Mouse (Mus musculus) embryonic facial prominence, embryonic 13.5 days (tissue): ENCODE measurements around the gene Lamtor1. TPM values are rescaled to one million over a fixed set of nuclear protein-coding genes. Genes with fewer than 3 reads are reported as not detected.
"Not testable (repeated sequence)": the region's sequence is repeated elsewhere in the genome, so short reads cannot be mapped to it uniquely, and the experiment has no call there.

ENCODE experiments used
- ATAC-seq: fragments of 200-750 bp; cut with Nextera tagmentation; 2 replicates; pipeline ENCODE4 v1.8.0; 2017; ENCODE audit warnings: low read depth; ENCODE audit not compliant: insufficient number of reproducible peaks, insufficient read depth, low FRiP score, low TSS enrichment
- H3K27ac ChIP-seq: fragments of 300-500 bp; sonication (generic); 2 replicates; pipeline ENCODE4 v1.5.1; 2015; ENCODE audit warnings: moderate library complexity, mild to moderate bottlenecking, inconsistent platforms
- H3K27me3 ChIP-seq: fragments of 300-500 bp; sonication (generic); 2 replicates; pipeline ENCODE4 v1.6.1; 2015; ENCODE audit warnings: mild to moderate bottlenecking, inconsistent platforms
- H3K36me3 ChIP-seq: fragments of 300-500 bp; sonication (generic); 2 replicates; pipeline ENCODE4 v1.6.1; 2015; ENCODE audit warnings: mild to moderate bottlenecking, inconsistent platforms
- H3K4me1 ChIP-seq: fragments of 300-500 bp; sonication (generic); 2 replicates; pipeline ENCODE4 v1.6.1; 2015; ENCODE audit warnings: inconsistent platforms
- H3K4me2 ChIP-seq: fragments of 300-500 bp; sonication (generic); 2 replicates; pipeline ENCODE4 v1.6.1; 2015; ENCODE audit warnings: moderate library complexity, mild to moderate bottlenecking, inconsistent platforms
- H3K4me3 ChIP-seq: fragments of 300-500 bp; sonication (generic); 2 replicates; pipeline ENCODE4 v1.5.1; 2015; ENCODE audit warnings: mild to moderate bottlenecking, inconsistent platforms
- H3K9ac ChIP-seq: fragments of 300-500 bp; sonication (generic); 2 replicates; pipeline ENCODE4 v1.6.1; 2015; ENCODE audit warnings: mild to moderate bottlenecking, inconsistent platforms
- H3K9me3 ChIP-seq: fragments of 300-500 bp; sonication (generic); 2 replicates; pipeline ENCODE4 v1.6.1; 2016; ENCODE audit warnings: inconsistent platforms
- WGBS: fragments of 180-500 bp; shearing (Covaris S2); methylation state at CpG from one replicate; pipeline ENCODE4 v1.1.7; 2015; ENCODE audit warnings: mixed read lengths; 5-methylcytosine and 5-hydroxymethylcytosine counted together
- polyA plus RNA-seq: library from polyadenylated mRNA; unstranded; fragments of >200 nt; fragmentation: Nextera tagmentation; extraction: Ambion mirVana; gene quantifications from 2 replicates; pipeline ENCODE4 v1.2.1, GENCODE M21; 2015

The Lamtor1 gene
- polyA plus RNA-seq, 1 experiment from 2014 or later: 168 TPM

DNA sequence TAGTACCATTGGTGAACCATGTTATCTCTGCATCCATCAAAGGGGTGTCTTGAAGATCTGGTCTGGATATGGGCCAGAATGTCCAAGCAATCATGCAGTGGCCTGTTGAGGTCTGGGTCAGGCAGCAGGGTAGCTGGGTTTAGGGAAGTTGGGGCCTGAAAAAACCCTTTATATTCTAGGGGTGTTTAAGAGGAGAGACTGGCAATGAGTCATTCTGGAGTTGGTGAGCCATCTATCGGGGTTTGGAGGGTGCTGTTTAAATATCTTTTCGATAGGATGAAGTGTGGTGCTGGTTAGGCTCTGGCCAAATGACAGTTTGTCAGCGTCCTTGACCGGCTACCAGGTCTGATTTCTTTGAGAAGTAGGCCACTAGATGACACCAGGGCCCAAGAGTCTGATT, 30.3 kb downstream of the Lamtor1 start:
- H3K4me1 ChIP-seq: peaks cover 21% of the 10 kb centered on the region
- ATAC-seq: no peak
- H3K4me2 ChIP-seq: no peak overlapping the region
- no peak overlapping the region for H3K4me3 ChIP-seq
- H3K27ac ChIP-seq: no peak overlapping the region
- no peak overlapping the region; the same call in 1 of the 2 replicates for H3K9ac ChIP-seq
- 97% methylated on average over 4 of the region's 4 CpGs for WGBS
- no peaks in the 10 kb centered on the region for H3K9me3 ChIP-seq
- H3K36me3 ChIP-seq: peaks cover 10% of the 10 kb centered on the region
- no peaks in the 10 kb centered on the region for H3K27me3 ChIP-seq

DNA sequence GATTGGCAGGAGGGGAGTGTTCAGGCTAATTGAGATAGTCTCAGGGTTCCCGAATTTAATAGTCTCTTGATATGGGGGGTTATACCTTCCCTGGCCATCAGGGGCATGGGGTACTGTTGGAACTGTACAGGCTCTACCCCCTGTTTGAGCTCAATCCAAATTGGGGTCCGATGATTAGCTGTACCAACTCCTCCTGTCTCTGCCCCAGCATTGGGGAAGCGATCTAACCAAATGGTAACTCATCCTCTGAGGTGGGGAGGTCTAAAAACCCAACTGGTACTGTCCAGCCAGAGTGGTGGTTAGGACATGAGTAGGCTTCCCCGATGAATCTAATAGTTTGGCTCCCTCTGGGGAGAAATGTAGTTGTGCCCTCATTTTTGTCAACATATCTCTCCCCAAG, 31.3 kb downstream of the Lamtor1 start:
- ATAC-seq: no peak
- Histone ChIP-seq H3K9ac (no peak overlapping the region), H3K9me3 (no peaks in the 10 kb centered on the region), H3K36me3 (peaks cover 10% of the 10 kb centered on the region), H3K4me2 (no peak overlapping the region), H3K27me3 (no peaks in the 10 kb centered on the region), H3K27ac (no peak overlapping the region), H3K4me3 (no peak overlapping the region), H3K4me1 (peaks cover 21% of the 10 kb centered on the region)
- 96% methylated on average over 4 of the region's 4 CpGs for WGBS

DNA sequence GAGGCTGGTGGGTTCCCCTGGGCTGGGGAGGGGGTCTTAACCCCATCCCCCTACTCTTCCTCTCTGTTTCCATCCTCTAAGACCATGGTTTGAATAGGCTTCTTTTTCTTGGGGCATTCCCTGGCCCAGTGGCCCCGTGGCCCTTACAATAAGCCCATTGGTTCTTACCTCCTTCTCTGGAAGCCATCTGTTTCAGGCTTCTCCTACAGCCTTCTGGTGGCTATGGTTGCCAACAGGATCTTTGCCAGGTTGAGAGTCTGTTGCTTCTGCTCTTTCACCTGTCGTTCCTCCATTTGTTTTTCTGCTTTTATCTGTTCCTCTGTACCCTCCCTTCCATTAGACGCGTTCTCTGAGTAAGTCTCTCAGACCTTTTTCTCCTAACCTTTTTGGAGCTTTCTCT, 31.9 kb downstream of the Lamtor1 start:
- H3K4me1 ChIP-seq: peaks cover 18% of the 10 kb centered on the region
- no peaks in the 10 kb centered on the region for H3K9me3 ChIP-seq
- H3K36me3 ChIP-seq: peaks cover 10% of the 10 kb centered on the region
- H3K9ac ChIP-seq: no peak overlapping the region
- H3K27ac ChIP-seq: no peak overlapping the region
- H3K4me3 ChIP-seq: no peak overlapping the region
- WGBS: 97% methylated on average over 4 of the region's 4 CpGs
- ATAC-seq: no peak
- no peaks in the 10 kb centered on the region for H3K27me3 ChIP-seq
- H3K4me2 ChIP-seq: no peak overlapping the region

DNA sequence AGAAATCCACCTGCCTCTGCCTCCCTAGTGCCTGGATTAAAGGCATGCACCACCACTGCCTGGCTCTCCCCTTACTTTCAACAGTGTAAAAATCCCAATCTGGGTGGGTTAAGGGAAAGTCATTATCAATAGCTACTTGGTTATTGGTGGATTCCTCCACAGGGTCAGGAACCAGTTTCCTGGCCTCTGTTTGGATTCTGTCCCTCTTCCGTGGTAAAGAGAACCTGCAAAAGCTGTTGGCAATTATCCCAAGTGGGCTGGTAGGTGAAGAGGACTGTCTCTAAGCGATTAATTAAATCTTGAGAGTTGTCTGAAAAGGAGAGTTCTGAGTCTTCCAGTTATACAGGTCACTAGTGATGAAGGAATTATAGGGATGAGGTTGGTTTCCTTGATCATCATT, 32.6 kb downstream of the Lamtor1 start:
- Histone ChIP-seq H3K27ac (no peak overlapping the region), H3K4me2 (no peak overlapping the region), H3K4me1 (peaks cover 14% of the 10 kb centered on the region), H3K9me3 (no peaks in the 10 kb centered on the region), H3K4me3 (no peak overlapping the region), H3K27me3 (no peaks in the 10 kb centered on the region), H3K9ac (no peak overlapping the region), H3K36me3 (peaks cover 10% of the 10 kb centered on the region)
- 84% methylated on average over 2 of the region's 2 CpGs for WGBS
- no peak for ATAC-seq

DNA sequence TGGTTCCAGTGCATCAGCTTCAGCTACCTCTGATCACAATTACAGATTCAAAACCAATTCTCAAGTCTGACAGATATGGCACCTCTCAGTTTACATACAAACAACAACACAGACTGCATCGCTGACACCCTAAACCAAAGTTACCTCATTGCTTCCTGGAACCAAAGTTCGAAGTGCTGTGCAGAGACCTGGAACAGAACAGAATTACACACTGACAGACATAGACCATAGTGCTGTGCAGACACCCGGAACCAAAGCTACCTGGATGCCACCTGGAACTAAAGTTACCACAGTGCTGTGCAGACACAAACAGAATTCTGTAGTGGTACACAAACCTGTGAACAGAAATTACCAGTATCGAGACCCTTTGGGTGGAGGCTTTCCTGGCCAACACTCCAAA, 34.1 kb downstream of the Lamtor1 start:
- Histone ChIP-seq H3K36me3 (peaks cover 10% of the 10 kb centered on the region), H3K4me2 (no peak overlapping the region), H3K4me1 (peaks cover 13% of the 10 kb centered on the region), H3K27ac (no peak overlapping the region), H3K9ac (no peak overlapping the region), H3K4me3 (no peak overlapping the region), H3K9me3 (no peaks in the 10 kb centered on the region), H3K27me3 (no peaks in the 10 kb centered on the region)
- no peak for ATAC-seq
- 90% methylated on average over 4 of the region's 4 CpGs for WGBS

DNA sequence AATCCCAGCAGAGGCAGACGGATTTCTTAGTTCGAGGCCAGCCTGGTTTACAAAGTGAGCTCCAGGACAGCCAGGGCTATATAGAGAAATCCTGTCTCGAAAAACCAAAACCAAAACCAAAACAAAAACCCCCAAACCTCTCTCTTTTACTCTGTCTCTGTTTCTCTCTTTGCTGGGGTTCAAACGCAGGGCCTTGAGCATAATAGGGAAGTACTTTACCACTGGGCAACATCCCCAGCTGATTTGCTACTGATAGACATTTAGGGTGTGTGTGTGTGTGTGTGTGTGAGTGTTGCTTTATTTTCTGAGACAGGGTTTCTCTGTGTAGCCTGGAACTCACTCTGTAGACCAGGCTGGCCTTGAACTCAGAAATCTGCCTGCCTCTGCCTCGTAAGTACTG, 43.3 kb downstream of the Lamtor1 start:
- H3K4me2 ChIP-seq, H3K27ac ChIP-seq, H3K9me3 ChIP-seq, H3K4me1 ChIP-seq, H3K9ac ChIP-seq, ATAC-seq, H3K4me3 ChIP-seq, H3K36me3 ChIP-seq, H3K27me3 ChIP-seq: not testable (repeated sequence)
- WGBS: 93% methylated on average over 5 of the region's 5 CpGs

DNA sequence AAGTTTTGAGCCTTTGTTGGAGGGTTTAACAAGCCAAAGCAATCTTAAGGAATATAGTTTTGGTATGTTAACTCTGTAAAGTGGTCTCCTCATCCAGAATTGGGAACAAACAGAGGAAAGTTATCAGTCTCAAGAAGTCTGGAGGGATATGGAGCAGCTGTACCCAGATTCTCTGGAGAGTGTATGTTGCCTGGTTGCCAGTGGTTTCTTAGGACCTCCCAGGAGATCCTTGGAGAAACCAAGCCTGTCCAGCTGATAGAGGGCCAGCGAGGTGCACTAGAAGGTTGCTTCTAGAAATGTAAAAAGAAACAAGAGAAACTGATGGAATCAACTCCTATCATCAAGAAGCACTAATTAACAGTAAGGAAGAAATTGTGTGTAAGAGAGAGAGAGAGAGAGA, 45.9 kb downstream of the Lamtor1 start:
- H3K27ac ChIP-seq: no peak overlapping the region
- H3K9ac ChIP-seq: no peak overlapping the region
- H3K4me3 ChIP-seq: no peak overlapping the region
- 72% methylated on average over 1 of the region's 1 CpGs for WGBS
- no peaks in the 10 kb centered on the region for H3K9me3 ChIP-seq
- no peak for ATAC-seq
- H3K4me2 ChIP-seq: no peak overlapping the region
- no peaks in the 10 kb centered on the region for H3K27me3 ChIP-seq
- H3K4me1 ChIP-seq: no peaks in the 10 kb centered on the region
- H3K36me3 ChIP-seq: no peaks in the 10 kb centered on the region

DNA sequence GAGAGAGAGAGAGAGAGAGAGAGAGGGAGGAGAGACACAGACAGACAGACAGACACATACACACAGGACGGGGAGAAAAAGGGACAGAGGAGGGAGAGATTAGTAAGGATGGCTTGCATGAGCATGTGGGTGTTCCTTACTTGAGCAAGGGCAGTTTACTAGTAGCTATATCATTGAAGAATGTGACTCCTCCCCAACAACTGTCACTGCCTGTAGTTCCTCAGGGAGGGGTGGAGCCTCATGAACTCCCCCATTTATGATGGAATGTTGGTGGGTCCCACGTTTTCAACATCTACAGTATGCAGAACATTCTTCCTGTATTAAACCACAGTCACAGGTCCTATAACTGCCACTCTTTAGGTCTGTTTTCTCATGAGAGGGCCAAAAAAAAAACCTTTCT, 46.4 kb downstream of the Lamtor1 start:
- no peak overlapping the region for H3K9ac ChIP-seq
- H3K4me1 ChIP-seq: no peaks in the 10 kb centered on the region
- H3K4me3 ChIP-seq: no peak overlapping the region
- H3K27ac ChIP-seq: no peak overlapping the region
- H3K36me3 ChIP-seq: 0 out of 2 replicates have a peak, but pooled peaks cover 2% of the 10 kb centered on the region
- H3K4me2 ChIP-seq: no peak overlapping the region
- no peak for ATAC-seq
- H3K9me3 ChIP-seq: no peaks in the 10 kb centered on the region
- H3K27me3 ChIP-seq: no peaks in the 10 kb centered on the region
- WGBS: 56% methylated on average over 2 of the region's 2 CpGs

DNA sequence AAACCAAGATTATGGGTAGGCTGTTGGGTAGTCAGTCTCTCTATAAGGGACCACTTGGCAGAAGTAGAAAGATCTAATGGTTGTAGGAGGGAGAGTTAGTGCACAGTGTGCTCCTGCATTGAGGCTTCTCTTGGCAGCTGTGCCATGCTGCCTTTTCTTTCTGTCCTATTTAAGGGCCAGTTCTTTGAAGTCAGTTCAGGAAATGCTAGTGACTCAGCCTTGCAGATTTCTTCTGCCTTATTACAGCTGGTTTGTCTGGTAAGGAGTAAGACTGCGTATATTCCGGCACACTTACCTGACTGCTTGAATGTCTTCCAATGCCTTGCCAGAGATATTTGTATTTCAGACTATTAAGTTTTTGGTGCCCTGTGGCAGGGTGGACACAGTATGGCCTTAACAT, 48.5 kb downstream of the Lamtor1 start:
- Histone ChIP-seq H3K9ac (no peak overlapping the region), H3K36me3 (0 out of 2 replicates have a peak, but pooled peaks cover 2% of the 10 kb centered on the region), H3K27ac (no peak overlapping the region), H3K9me3 (no peaks in the 10 kb centered on the region), H3K27me3 (no peaks in the 10 kb centered on the region), H3K4me1 (no peaks in the 10 kb centered on the region), H3K4me3 (no peak overlapping the region), H3K4me2 (no peak overlapping the region)
- ATAC-seq: no peak
- 93% methylated on average over 2 of the region's 2 CpGs for WGBS

DNA sequence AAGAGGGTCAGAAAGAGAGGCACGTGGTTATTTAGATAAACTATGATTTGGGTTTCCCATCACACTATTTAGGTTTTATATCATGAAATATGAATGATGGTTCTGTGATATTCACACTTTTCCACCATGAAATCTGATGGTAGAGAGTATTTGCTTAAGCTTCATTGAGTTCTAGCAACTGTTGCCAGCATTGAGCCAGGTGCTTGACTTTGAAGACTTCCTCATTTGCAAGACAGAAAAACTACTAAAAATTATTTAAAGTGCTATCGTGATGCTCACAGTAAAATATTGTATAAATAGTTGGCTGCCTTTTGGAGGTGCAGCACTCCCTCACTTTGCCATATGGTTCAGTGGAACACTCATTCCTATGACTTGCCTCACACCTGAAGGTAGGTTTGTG, 49.6 kb downstream of the Lamtor1 start:
- no peaks in the 10 kb centered on the region for H3K9me3 ChIP-seq
- WGBS: 91% methylated on average over 2 of the region's 2 CpGs

DNA sequence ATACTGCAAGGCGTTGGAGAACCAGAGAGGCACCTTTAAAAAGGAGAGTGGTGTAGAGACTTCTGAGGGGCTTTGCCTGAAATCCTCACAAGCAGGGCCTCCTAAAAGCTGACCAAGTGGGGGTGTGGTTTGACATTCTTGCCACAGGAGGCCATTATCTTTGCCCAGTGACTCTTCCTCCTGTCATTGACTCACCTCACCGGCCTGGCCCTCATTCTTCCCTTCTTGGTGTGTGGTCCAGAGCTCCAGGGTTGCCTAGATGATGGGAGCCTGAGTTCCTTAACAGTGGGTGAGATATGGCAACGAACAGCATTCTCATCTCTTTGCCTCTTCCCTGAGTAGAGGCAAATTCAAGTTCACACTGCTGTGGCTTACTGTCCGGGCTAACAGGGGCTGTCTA, 50.2 kb downstream of the Lamtor1 start:
- Histone ChIP-seq H3K4me3 (no peak overlapping the region), H3K27ac (no peak overlapping the region), H3K4me2 (no peak overlapping the region), H3K4me1 (no peaks in the 10 kb centered on the region), H3K9me3 (no peaks in the 10 kb centered on the region), H3K9ac (no peak overlapping the region), H3K36me3 (0 out of 2 replicates have a peak, but pooled peaks cover 2% of the 10 kb centered on the region), H3K27me3 (no peaks in the 10 kb centered on the region)
- no peak for ATAC-seq
- WGBS: 75% methylated on average over 4 of the region's 4 CpGs

More for the DNA sequence above, 49.6 kb downstream of the Lamtor1 start:
- H3K9ac ChIP-seq: no peak overlapping the region
- no peak overlapping the region for H3K4me2 ChIP-seq
- no peak overlapping the region for H3K4me3 ChIP-seq
- 0 out of 2 replicates have a peak, but pooled peaks cover 2% of the 10 kb centered on the region for H3K36me3 ChIP-seq
- H3K27me3 ChIP-seq: no peaks in the 10 kb centered on the region
- H3K4me1 ChIP-seq: no peaks in the 10 kb centered on the region
- no peak overlapping the region for H3K27ac ChIP-seq
- ATAC-seq: no peak

DNA sequence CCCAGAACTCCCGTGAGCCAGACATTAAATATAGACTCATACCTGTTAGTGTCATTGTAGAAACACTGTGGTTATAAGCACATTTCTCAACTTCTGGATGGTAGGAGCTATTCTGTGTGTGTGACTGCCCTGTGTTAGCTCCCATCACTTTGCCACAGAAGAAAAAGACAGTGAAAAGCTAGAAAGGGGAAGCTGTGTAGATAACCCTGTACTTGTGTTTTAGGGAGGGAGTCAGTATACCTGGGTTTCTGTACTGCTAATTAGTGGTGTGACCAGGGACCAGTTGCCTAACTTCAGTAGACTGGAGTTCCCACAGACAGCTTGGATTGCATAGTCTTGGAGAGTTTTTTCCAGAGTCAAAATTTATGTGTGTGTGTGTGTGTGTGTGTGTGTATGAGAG, 50.8 kb downstream of the Lamtor1 start:
- H3K9ac ChIP-seq: no peak overlapping the region
- H3K36me3 ChIP-seq: 0 out of 2 replicates have a peak, but pooled peaks cover 2% of the 10 kb centered on the region
- H3K27ac ChIP-seq: no peak overlapping the region
- H3K4me1 ChIP-seq: no peaks in the 10 kb centered on the region
- no peaks in the 10 kb centered on the region for H3K9me3 ChIP-seq
- WGBS: 88% methylated on average over 1 of the region's 1 CpGs
- H3K4me2 ChIP-seq: no peak overlapping the region
- H3K27me3 ChIP-seq: no peaks in the 10 kb centered on the region
- H3K4me3 ChIP-seq: no peak overlapping the region
- no peak for ATAC-seq

DNA sequence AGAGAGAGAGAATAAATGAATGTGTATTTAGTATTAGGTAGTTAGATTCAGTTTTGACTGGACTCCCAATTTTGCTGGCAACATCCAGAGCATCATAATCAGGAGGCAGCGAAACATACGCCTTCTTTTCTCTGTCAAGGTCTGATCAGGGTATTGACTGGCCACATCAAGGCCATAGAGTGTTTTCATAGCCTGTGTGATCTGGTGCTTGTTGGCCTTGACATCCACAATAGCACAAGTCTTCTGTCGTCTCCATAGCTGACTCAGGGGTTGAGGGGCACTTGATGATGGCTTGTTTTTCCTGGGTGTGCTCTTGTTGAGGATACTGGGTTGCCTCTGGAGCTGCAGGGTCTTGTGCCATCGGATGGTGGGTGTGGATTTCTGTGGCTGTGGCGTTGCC, 51.2 kb downstream of the Lamtor1 start:
- no peak overlapping the region for H3K27ac ChIP-seq
- no peaks in the 10 kb centered on the region for H3K27me3 ChIP-seq
- H3K4me1 ChIP-seq: no peaks in the 10 kb centered on the region
- H3K4me2 ChIP-seq: no peak overlapping the region
- 92% methylated on average over 5 of the region's 5 CpGs for WGBS
- no peak overlapping the region for H3K4me3 ChIP-seq
- ATAC-seq: no peak
- H3K9me3 ChIP-seq: no peaks in the 10 kb centered on the region
- no peak overlapping the region for H3K9ac ChIP-seq
- 0 out of 2 replicates have a peak, but pooled peaks cover 2% of the 10 kb centered on the region for H3K36me3 ChIP-seq
